Mouse (Mus musculus) cortical plate, adult 2 months (tissue): ENCODE measurements at regions not wholly inside any gene's neighbourhood (a gene's known extent, or its start where the extent isn't known, plus 50 kb on each side); places are given as distances from the start of the nearest gene placed in this dataset.
A peak's percentile ranks its signal among the peaks of the same experiment; 100 is the strongest.

Experiments used
- H3K27ac ChIP-seq: fragments of 200-500 bp; 2 replicates; pipeline ENCODE4 v1.5.1; 2012; ENCODE audit warnings: low read length, control low read depth, inconsistent platforms; ENCODE audit not compliant: insufficient read depth
- H3K4me1 ChIP-seq: fragments of 200-500 bp; 2 replicates; pipeline ENCODE4 v1.6.1; 2011; ENCODE audit warnings: low read length; ENCODE audit not compliant: control insufficient read depth, insufficient read depth
- H3K4me3 ChIP-seq: fragments of 200-500 bp; 2 replicates; pipeline ENCODE4 v1.5.1; 2011; ENCODE audit warnings: mild to moderate bottlenecking, low read length, control low read depth; ENCODE audit not compliant: insufficient read depth
- CTCF ChIP-seq: fragments of 200-500 bp; IDR thresholded peaks from 2 replicates; pipeline ENCODE4 v1.5.1; 2011; ENCODE audit warnings: mild to moderate bottlenecking, control low read depth, low read length; ENCODE audit not compliant: insufficient read depth; ENCODE audit errors: extremely low read depth
- POLR2A ChIP-seq: fragments of 200-500 bp; IDR thresholded peaks from 2 replicates; pipeline ENCODE4 v1.6.1; 2011; ENCODE audit warnings: mild to moderate bottlenecking, low read length, control low read depth; ENCODE audit not compliant: insufficient read depth; ENCODE audit errors: extremely low read depth

GRCm38 (mm10) chr12:29178168-29178895 lies 349.9 kb upstream of the Myt1l start:
- no peak overlapping the region for H3K27ac ChIP-seq
- no peak overlapping the region for H3K4me3 ChIP-seq
- no peak for TF ChIP-seq POLR2A
- TF ChIP-seq CTCF: no peak
- H3K4me1 ChIP-seq: no peaks in the 10 kb centered on the region

- no peak overlapping the region for H3K27ac ChIP-seq
- TF ChIP-seq CTCF (no peak), POLR2A (no peak)
Observed at GRCm38 (mm10) chr12:29179405-29179804, 348.8 kb upstream of the Myt1l start.

GRCm38 (mm10) chr12:29180576-29180975 lies 347.6 kb upstream of the Myt1l start:
- Histone ChIP-seq H3K27ac (no peak overlapping the region), H3K4me3 (no peak overlapping the region), H3K4me1 (no peaks in the 10 kb centered on the region)
- TF ChIP-seq CTCF (no peak), POLR2A (no peak)

More at GRCm38 (mm10) chr12:29179405-29179804, 348.8 kb upstream of the Myt1l start:
- no peak overlapping the region for H3K4me3 ChIP-seq
- H3K4me1 ChIP-seq: no peaks in the 10 kb centered on the region

GRCm38 (mm10) chr12:29187619-29188018 lies 340.6 kb upstream of the Myt1l start:
- TF ChIP-seq CTCF: peak; percentile 10; the same call in 1 of the 2 replicates
- no peak for TF ChIP-seq POLR2A
- no peak overlapping the region for H3K4me3 ChIP-seq
- 0 out of 2 replicates have a peak, but pooled peaks cover 2% of the 10 kb centered on the region for H3K4me1 ChIP-seq
- H3K27ac ChIP-seq: no peak overlapping the region

GRCm38 (mm10) chr12:29192391-29192790 lies 335.8 kb upstream of the Myt1l start:
- no peak overlapping the region for H3K27ac ChIP-seq
- no peak overlapping the region for H3K4me3 ChIP-seq
- TF ChIP-seq CTCF (no peak), POLR2A (no peak)
- H3K4me1 ChIP-seq: 0 out of 2 replicates have a peak, but pooled peaks cover 2% of the 10 kb centered on the region

- Histone ChIP-seq H3K4me1 (no peaks in the 10 kb centered on the region), H3K4me3 (no peak overlapping the region), H3K27ac (no peak overlapping the region)
- TF ChIP-seq CTCF (no peak), POLR2A (no peak)
Observed at GRCm38 (mm10) chr12:29211946-29212345, 316.2 kb upstream of the Myt1l start.

GRCm38 (mm10) chr12:29213625-29214024 lies 314.6 kb upstream of the Myt1l start:
- no peak overlapping the region for H3K4me3 ChIP-seq
- TF ChIP-seq CTCF (no peak), POLR2A (no peak)
- H3K27ac ChIP-seq: no peak overlapping the region
- H3K4me1 ChIP-seq: no peaks in the 10 kb centered on the region

GRCm38 (mm10) chr12:29222099-29222498 lies 306.1 kb upstream of the Myt1l start:
- H3K4me3 ChIP-seq: no peak overlapping the region
- H3K27ac ChIP-seq: no peak overlapping the region
- H3K4me1 ChIP-seq: peaks cover 1% of the 10 kb centered on the region; the same call in 1 of the 2 replicates
- TF ChIP-seq CTCF: no peak
- no peak for TF ChIP-seq POLR2A

GRCm38 (mm10) chr12:29226001-29226400 lies 302.2 kb upstream of the Myt1l start:
- TF ChIP-seq POLR2A: no peak
- TF ChIP-seq CTCF: no peak
- H3K27ac ChIP-seq: no peak overlapping the region
- H3K4me3 ChIP-seq: no peak overlapping the region
- peaks cover 1% of the 10 kb centered on the region; the same call in 1 of the 2 replicates for H3K4me1 ChIP-seq

- Histone ChIP-seq H3K4me3 (no peak overlapping the region), H3K4me1 (no peaks in the 10 kb centered on the region; the same call in 1 of the 2 replicates), H3K27ac (no peak overlapping the region)
- TF ChIP-seq POLR2A (no peak), CTCF (no peak)
Observed at GRCm38 (mm10) chr12:29232492-29233447, 295.4 kb upstream of the Myt1l start.
